Mouse (Mus musculus): ENCODE measurements at regions not wholly inside any gene's neighbourhood (a gene's known extent, or its start where the extent isn't known, plus 50 kb on each side); places are given as distances from the start of the nearest gene placed in this dataset.

DNA sequence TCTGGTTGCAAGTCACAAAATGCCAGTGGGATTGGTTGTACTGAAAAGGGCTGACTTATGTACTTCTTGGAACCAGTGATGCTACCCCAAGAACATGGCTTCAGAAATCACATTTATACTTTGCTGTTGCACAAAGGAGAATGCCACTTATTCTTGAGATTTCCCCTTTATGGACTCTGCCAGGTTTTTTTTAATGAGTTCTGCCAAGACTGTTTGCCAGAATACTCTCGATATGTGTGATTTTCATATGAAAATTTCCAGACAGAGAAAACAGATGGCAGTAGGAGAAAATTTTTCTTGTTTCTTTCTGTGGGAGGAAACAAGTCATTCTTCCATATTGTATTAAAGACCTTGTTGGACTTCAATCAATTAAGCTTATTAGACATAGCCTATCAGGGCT, 281.0 kb upstream of the Tle1 start:
- DNase-seq (ENCODE audit: low read depth, low spot score): no peak

DNA sequence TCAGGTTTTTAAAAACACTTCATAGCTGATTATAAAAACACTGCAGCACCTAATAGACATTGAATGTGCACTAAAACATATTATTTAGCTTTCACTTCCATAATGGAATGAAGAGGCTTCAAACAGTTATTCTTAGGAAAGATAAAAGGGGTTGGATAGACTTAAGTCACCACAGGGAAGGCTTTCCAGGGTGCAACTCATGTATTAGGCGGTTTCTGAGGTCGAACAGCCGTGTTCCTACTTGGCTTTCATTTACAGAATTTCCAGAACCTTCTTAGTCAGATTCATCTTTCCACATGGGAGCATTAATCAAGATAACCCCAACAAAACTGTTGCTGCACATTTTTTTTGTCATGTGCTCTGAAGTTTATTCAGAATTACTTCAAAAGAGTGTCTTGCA, 279.8 kb upstream of the Tle1 start:
- no peak for DNase-seq (ENCODE audit: low read depth, low spot score)

DNA sequence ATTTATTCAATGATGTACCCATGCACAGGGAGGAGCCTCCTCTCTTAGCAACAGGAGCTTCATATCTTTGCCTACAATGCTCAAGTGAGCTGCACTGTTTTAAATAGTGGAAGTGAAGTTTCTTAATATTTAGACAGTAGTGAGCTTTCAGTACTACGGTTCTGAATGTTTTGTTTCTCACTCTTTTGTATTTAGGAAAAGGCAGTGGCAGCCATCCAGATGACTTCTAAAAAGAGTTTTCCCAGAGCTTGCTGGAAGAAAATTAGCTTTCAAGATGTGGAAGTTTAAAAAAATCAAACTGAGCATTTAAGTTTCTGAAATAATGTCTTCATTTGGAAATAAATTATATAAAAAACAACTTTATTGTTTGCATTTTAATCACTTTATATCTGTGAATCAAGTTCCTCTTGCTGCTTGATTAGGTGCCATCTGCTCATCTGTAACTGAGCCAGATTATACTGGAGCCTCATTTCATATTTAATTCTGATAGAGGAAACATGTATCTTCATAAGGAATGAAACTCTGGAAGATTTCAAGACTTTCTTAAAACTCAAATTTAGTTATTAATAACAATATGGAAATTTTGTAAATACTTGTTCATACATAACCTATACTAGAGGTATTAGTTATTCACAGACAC, 268.6 kb upstream of the Tle1 start:
- no peak for DNase-seq (ENCODE audit: low read depth, low spot score)

DNA sequence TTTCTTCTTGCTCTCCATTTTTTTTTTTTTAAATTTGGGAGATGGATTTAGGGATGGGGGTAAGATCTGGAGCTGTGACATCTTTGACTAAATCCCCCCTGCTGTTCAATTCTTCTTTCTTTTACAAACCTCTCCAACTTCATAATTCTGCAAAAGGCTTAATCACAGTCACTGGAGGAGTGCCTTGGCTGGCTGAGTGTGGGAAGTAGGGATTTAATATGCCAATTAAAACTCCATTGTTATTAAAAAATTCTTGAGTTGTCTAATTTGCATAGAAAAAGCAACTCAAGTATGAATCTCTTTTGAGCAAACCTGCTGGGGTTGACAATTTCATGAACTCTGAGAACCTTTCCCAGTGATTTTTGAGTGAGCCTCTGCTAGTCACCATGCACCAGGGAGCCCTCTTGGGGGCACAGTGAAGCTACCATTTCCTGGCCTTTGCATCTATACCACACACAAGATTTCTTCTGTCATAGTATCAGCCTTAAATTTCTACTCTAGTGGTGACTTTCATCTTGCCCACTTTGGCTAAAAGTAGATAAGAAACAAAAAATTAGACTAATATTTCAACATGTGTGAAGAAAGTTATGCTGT, 243.6 kb upstream of the Tle1 start:
- no peak for DNase-seq (ENCODE audit: low read depth, low spot score)

DNA sequence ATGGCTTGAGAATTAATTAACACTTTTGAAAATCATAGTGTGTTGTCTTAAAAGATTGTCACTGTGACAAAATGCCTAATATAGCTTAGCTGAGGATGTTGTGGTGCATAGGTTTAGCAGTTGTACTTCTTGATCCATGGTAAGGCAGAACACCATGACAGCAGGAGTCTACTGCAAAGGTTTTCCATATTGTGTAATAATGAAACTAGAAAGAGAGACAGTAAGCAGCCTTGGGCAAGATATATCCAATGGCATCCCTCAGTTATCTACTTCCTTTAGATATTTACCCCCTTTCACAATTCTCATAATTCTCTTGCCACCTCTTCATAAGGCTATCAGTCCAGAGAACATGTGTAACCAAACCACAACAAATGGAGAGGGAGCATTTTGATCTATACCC, 236.6 kb upstream of the Tle1 start:
- no peak for DNase-seq (ENCODE audit: low read depth, low spot score)

DNA sequence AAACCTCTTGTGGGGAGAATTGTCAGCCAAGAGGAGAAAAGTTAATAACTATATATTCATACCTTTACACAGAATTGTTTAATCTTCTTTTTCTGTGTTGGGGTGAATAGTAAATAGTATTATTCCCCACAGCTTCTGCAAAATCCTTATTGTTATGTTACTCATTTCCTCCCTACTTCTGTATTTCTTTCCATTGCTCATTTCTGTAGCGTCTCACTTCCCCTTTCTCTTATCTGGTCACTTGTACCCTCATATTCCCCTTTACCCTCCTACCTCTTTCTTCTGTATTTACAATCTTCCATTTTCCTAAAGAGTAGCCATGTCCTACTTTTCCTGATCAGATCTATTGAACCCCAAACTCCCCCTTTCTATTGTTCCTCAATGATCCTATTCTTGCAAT, 224.6 kb upstream of the Tle1 start:
- DNase-seq (ENCODE audit: low read depth, low spot score): no peak

DNA sequence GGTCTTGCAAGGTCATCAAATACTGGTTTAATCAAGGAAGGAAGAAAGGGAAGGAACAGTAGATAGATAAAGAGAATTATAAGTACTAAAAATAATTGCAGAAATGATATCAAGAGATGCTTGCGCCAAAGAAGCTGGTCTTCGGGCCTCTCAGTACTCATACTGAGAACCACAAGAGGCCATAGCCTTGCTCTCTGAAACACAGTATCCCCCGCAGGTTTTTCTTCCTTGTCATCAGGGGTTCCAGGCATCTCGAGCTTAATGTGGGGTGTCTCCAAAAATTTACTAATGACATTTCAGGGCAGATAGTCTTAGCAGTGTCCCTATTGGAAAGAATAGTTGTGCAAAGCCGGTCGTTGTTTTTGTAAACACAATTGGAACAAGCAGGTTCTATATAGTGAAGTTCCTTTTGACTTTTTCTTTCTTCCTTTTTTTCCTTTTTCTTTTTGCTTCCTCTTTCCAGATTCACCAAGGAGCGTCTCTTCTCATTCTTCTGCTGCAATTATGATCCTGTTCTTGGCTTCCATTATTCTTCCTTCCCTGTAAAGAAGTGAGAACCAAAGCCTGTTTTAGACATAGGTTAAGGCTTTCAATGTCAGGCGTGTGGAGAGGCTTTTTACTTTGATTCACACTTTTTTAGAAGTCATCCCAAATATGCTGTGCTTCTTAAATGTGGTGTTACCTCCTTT, 211.5 kb upstream of the Tle1 start:
- no peak for DNase-seq (ENCODE audit: low read depth, low spot score)

DNA sequence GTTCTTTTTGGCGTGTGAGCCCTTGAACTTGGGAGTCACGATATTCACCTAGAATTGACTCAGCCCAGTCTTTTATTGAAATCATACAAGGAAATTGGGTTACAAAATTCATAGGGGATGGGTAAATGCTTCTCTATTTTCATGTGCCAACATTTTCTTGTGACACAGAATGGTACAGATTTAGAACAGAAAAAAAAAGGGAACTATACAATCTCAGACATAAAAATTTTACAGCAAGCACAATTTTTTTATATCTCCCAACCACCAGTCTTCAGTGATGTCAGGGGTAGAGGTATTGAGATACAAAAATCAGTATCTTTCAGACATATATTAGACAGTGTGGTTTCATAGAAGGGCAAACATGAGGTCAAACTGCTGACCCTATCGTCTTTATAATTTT, 210.6 kb upstream of the Tle1 start:
- DNase-seq (ENCODE audit: low read depth, low spot score): no peak

DNA sequence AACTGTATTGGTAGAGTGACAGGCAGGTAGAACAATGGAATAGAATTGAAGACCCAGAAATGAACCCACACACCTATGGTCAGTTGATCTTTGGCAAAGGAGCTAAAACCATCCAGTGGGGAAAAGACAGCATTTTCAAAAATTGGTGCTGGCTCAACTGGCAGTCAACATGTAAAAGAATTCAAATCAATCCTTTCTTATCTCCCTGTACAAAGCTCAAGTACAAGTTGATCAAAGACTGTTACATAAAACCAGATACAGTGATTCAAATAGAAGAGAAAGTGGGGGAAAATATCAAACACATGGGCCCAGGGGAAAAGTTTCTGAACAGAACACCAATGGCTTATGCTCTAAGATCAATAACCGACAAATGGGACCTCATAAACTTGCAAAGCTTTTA, 200.0 kb upstream of the Tle1 start:
- no peak for DNase-seq (ENCODE audit: low read depth, low spot score)

DNA sequence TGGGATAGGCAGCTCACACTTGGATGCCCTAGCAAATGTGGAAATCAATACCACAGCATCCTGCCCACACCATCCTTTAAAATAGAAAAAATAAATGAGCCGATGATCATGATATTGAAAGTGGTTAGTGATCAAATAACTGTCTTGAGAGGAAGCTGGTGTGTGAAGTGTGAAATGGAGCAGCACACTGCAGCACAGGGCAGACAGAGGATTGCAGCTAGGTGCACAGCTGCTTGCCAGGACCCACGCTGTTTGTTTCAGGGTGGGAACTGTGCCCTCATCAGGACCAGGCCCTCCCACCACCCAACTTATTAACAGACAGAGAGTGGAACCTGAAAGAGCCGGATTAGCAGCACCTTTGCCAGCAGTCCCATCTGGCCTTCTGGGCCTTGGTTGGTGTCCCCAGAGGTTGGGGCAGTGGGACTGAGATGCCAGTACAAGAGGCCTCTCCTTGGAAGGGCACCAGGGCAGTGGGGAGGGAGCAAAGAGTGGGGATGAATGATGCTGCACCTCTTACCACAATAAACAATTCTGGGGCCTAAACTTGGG, 191.2 kb upstream of the Tle1 start:
- DNase-seq (ENCODE audit: low read depth, low spot score): no peak

DNA sequence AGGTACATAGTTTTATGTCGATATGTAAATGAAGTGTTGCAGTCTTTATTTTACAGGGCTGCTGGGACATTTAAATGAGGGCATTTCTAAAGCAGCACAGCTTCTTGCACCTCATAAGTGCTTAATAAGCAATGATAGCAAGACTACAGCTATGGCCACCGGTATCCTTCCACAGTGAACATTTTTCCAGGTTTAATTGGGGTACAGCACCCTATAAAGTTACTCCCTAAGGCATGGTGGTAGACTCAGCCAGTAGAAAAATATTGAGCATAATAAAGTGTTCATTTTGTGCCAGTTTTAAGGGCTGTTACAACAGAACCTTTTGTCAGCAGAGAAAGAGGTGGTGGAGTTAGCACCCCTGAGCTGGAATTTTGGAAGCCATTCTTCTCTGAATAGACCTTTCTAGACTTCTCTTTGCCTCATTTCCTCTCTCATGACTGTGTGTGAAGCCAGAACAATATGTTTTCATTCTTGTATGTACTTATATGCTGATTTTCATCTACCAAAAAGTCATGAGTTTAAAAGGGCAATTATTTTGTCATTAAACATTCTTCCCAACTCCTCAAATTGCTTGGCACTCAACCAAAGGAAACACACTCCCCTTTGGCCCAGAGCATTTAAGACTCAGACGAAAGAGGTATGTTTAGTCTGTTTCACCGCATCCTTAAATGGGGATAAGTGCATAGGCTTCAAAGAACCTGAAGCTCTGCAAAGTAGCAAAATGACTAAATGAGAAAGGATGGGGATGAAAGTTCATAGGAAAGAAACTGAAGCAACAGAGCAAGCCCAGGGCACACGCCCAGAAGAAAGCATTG, 189.3 kb upstream of the Tle1 start:
- no peak for DNase-seq (ENCODE audit: low read depth, low spot score)

DNA sequence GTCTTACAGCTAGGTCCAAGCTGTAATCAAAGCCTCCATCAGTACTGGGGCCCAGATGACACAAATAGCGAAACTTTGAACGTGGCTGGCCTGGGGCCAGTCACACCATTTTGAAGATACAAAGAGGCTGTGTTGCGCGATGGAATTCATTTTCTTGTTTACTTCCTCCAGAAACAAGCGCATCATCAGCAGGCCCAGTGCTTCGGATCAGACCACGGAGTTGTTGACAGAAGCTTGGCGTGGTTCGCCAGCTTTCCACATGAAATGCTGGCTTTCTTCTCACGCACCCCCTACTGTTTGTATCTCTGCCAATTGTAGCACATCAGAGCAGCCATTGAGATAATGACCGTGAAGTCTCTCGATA, 184.2 kb upstream of the Tle1 start:
- DNase-seq (ENCODE audit: low read depth, low spot score): peak; percentile 47

DNA sequence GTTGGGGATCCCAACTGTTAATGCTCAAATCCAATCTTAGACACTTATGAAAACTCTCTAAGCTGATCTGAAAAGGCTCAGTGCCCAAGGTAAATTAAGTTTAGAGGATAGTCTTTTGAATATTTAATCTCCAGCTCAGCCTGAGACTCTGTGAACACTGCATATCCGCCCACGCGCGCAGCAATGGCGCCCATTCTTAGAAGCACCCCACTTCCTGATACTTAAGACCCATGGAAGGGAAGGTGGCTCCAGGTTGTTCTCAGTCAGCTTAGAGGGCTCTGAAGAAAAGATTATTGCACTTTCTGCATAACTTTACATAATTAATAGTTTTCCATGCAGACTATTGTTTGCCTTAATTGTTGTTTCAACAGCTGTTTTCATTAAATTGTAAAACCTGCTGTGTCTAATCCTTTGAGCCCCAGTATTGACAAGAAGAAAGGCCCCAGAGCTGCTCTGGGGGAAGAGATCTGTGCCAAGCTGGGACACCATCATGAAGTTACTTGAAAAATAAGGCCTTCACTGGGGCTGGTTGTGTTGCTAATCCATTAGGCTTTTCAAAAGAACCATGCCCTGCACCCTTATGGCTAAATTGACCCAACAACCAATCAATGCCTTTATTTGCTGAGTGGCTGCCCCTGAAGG, 183.7 kb upstream of the Tle1 start:
- no peak for DNase-seq (ENCODE audit: low read depth, low spot score)

DNA sequence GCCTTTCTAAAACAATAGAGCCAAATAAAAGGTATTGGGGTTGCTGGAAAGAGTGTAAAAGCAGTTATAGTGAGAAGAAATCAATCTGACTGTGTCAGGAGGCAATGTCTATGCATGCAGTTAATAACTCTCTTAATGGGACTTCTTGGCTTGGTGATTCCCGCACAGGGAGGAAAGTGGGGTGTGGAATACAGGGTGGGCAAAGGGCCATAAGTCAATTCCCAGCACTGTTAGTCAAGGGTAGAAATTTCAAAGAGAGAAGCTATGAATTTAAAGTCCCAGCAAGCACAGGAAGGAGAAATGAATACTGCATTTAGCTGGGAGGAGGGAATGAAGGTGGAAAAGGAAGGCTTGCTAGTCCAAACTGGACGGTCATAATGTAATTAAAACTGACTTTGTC, 183.0 kb upstream of the Tle1 start:
- DNase-seq (ENCODE audit: low read depth, low spot score): no peak

DNA sequence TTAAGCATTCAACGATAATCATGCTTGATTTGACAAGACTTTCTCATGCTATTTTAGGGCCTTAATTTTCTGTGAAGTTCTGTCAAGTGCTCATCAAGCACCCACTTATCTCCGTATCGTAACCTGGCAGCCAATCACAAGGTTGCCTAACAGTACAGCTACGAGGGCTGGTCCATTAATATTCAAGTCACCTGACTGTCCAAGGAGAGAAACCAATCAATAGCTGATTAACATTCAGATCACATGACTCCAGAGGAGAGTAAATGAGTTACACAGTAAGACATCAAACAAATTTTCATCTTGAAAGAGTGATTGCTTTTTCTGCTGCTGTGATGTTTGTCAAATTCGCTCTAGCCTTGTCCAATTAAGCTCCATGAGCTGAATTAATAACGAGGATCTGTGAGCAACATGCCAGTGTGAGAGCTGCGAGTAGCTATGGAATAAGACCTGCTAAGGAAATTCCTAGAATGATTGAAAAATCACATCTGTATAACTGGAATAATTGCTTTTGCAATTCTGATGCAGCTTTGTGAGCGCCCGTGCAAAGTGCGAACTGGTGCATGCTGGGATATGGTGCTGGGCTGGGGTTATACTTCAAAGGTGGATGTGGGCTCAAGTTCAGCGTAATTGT, 181.9 kb upstream of the Tle1 start:
- DNase-seq (ENCODE audit: low read depth, low spot score): no peak

DNA sequence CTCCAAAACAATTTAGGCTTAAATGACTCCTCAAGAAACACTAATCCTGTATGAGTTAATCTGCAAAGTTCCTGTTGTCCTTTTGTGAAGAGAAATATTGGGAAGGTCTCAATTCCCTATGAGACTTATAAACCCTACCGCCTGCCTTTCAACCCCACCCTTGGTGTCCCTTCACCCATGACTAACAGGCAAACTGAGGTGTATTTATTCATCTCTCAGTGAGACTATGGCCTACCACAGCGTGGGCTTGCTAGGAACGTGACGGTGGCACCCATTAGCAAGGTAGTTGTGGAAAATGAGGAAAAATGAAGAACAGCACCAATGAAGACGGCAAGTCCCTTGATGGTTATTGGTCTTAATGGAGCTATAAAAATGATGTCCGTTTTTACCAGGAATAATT, 181.0 kb upstream of the Tle1 start:
- no peak for DNase-seq (ENCODE audit: low read depth, low spot score)

DNA sequence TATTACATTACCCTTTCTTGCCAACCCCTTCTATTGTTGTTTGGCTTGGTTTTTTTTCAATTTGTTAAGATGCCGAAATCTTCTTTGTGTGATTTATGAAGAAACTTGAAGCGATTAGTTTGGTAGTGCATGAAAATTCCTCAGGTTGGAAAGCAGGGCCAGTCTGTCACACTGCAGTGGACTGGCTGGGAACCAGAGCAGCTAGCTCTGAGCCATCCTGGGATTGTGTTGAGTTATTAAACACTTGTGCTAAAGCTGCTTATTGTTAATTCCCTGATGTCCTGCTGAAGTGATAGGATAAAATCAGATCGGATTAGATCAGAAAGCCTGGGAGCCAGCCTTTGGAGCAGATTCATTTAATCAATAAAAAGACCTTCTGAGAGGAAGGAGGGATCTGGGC, 180.4 kb upstream of the Tle1 start:
- DNase-seq (ENCODE audit: low read depth, low spot score): no peak

DNA sequence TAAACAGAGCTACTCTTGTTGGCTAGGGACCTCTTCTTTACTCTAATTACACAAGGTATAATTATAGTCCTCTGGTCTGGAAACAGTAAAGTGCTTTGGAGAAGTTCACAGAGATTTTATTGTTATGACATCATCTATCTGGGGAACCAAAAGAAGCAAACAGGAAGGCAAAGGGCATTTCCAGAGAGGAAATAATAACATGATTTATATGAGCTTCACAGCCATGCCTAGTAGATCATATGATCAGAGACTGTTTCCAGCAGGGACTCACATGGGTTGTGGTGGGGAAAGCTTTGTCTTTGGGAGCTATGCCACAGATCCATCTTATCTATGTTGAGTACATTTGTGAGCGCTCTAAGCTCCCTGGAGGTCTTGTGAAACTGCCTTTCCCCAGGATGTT, 178.8 kb upstream of the Tle1 start:
- DNase-seq (ENCODE audit: low read depth, low spot score): peak; percentile 26

DNA sequence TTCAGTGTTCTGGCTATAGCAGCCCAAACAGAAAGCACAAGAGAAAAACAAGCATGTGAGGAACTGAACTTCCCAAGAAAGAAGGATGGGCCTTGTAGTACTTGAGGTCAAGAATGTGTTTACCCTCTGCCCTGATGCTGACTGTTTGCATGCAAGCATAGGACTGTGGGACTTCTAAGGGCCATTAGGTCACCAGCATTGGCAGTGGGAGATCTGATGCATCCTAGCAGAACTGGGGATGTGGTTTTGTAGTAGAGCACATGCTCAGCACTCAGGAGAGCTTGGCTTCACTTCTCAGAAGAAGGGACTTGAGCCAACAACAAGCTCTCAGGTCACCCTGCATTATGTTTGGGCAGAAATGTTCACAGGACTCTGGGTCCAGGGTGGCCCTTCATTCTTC, 178.3 kb upstream of the Tle1 start:
- peak; percentile 18 for DNase-seq (ENCODE audit: low read depth, low spot score)

DNA sequence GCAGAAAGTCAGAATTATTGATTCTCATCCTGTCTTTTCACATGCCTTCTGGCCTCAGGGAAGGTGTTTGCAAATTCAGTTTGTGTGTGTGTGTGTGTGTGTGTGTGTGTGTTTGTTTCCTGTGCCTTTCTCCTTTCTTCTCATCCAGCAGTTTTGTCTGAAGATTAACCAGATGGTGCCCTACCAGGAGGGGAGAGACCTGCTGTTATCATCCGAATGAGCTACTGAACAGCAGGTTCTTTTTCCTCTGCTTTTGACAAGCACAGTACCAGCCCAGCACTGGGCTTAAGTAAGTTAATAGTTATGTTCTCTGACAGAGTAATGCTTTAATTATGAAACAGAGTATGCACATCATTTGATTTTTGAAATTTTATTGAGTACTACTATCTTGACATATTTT, 176.8 kb upstream of the Tle1 start:
- no peak for DNase-seq (ENCODE audit: low read depth, low spot score)

DNA sequence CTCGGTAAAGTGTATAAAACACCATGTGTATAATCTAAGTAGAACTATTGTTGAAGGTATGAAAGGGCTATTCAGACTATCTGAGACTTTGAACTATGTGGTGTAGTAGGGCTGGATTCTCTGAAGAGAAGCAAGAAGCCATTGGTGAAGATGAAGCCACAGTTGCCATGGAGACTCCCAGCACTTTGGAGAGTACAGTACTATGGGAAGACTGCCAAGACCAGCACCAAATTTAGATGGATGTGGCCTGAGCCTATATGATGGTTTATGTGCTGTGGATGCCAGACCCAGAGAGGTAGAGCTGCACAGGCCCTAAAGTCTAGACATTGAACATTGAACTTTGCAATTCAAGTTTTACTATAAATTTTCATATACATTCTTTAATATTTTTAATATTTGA, 151.3 kb upstream of the Tle1 start:
- no peak for DNase-seq (ENCODE audit: low read depth, low spot score)

All from skeletal muscle tissue, adult 2 months (tissue).